Mouse (Mus musculus): Measurements from ENCODE around the gene Mrps30. TPM values are rescaled to one million over a fixed set of nuclear protein-coding genes. Genes with fewer than 3 reads are reported as not detected.

The Mrps30 gene
- 42.7 and 77.6 TPM in 2 replicates for polyA plus RNA-seq (2012; rRNA removed)

GRCm38 (mm10) chr13:118386511-118387447 is at the start of gene Mrps30, which contains the start of gene B430218F22Rik:
Mrps30 (minus strand) TSS chr13:118387252.
B430218F22Rik (plus strand) TSS chr13:118386630.

Other genes starting within 250 kb of the Mrps30 start
- 0.55 and 0.67 TPM in 2 replicates for gene B430218F22Rik, start 622 bp downstream of the Mrps30 start, polyA plus RNA-seq (2012; rRNA removed)

All from ovary, adult 2 months (tissue).